Mouse (Mus musculus) stomach, embryonic 14.5 days (tissue): Measurements from ENCODE around the gene Gm20388. TPM values are rescaled to one million over a fixed set of nuclear protein-coding genes. Genes with fewer than 3 reads are reported as not detected.
"Not testable (repeated sequence)": the region's sequence is repeated elsewhere in the genome, so short reads cannot be mapped to it uniquely, and the experiment has no call there.

Experiments
- ATAC-seq: fragments of 200-750 bp; cut with Nextera tagmentation; 2 replicates; pipeline ENCODE4 v1.8.0; 2017; ENCODE audit warnings: low read depth, moderate TSS enrichment; ENCODE audit not compliant: insufficient number of reproducible peaks, insufficient read depth, low FRiP score
- H3K27ac ChIP-seq: fragments of 300-500 bp; sonication (generic); 2 replicates; pipeline ENCODE4 v1.5.1; 2014; ENCODE audit warnings: mild to moderate bottlenecking, low read length, moderate library complexity, mixed read lengths
- H3K27me3 ChIP-seq: fragments of 300-500 bp; sonication (generic); 2 replicates; pipeline ENCODE4 v1.6.1; 2014; ENCODE audit warnings: low read length, control low read depth, mixed read lengths; ENCODE audit not compliant: control insufficient read depth, insufficient read depth
- H3K36me3 ChIP-seq: fragments of 300-500 bp; sonication (generic); 2 replicates; pipeline ENCODE4 v1.6.1; 2014; ENCODE audit warnings: mild to moderate bottlenecking, control low read depth, low read length, moderate library complexity, mixed read lengths; ENCODE audit not compliant: control insufficient read depth, insufficient read depth
- H3K4me1 ChIP-seq: fragments of 300-500 bp; sonication (generic); 2 replicates; pipeline ENCODE4 v1.6.1; 2014; ENCODE audit warnings: low read length, control low read depth, mixed read lengths; ENCODE audit not compliant: control insufficient read depth, insufficient read depth
- H3K4me2 ChIP-seq: fragments of 300-500 bp; sonication (generic); replicated peaks from 2 replicates; pipeline ENCODE4 v1.6.1; 2014; ENCODE audit warnings: low read depth, low read length, control low read depth
- H3K4me3 ChIP-seq: fragments of 300-500 bp; sonication (generic); 2 replicates; pipeline ENCODE4 v1.5.1; 2014; ENCODE audit warnings: low read depth, low read length, control low read depth
- H3K9ac ChIP-seq: fragments of 300-500 bp; sonication (generic); replicated peaks from 2 replicates; pipeline ENCODE4 v1.6.1; 2014; ENCODE audit warnings: low read depth, mild to moderate bottlenecking, control low read depth, low read length, moderate library complexity, mixed read lengths
- H3K9me3 ChIP-seq: fragments of 300-500 bp; sonication (generic); 2 replicates; pipeline ENCODE4 v1.6.1; 2016; ENCODE audit warnings: low read depth, low read length, control low read depth; ENCODE audit not compliant: control insufficient read depth
- WGBS: fragments of 180-500 bp; shearing (Covaris S2); extraction: QIAGEN DNeasy Blood & Tissue Kit; methylation state at CpG from one replicate; pipeline ENCODE4 v1.1.7; 2014; 5-methylcytosine and 5-hydroxymethylcytosine counted together
- polyA plus RNA-seq: library from polyadenylated mRNA; unstranded; fragments of >200 nt; fragmentation: Nextera tagmentation; extraction: Ambion mirVana; gene quantifications from 2 replicates; pipeline ENCODE4 v1.2.1, GENCODE M21; 2014

Gm20388 gene
- polyA plus RNA-seq, 1 experiment from 2014 or later: 11.4 TPM

- Histone ChIP-seq H3K36me3 (no peaks in the 10 kb centered on the region; the same call in none of the 2 replicates), H3K4me1 (no peaks in the 10 kb centered on the region; the same call in 1 of the 2 replicates), H3K27me3 (no peaks in the 10 kb centered on the region), H3K27ac (no peak overlapping the region), H3K9me3 (no peaks in the 10 kb centered on the region), H3K9ac (no peak overlapping the region), H3K4me2 (no peak overlapping the region), H3K4me3 (no peak overlapping the region)
- WGBS: 75% methylated on average over 6 of the region's 6 CpGs
- no peak for ATAC-seq
Observed at GRCm38 (mm10) chr8:123446799-123447198, 3536.2 kb downstream of the Gm20388 start.

GRCm38 (mm10) chr8:123450783-123451182 lies 3540.1 kb downstream of the Gm20388 start:
- WGBS: 87% methylated on average over 5 of the region's 5 CpGs
- no peaks in the 10 kb centered on the region for H3K4me1 ChIP-seq
- H3K9me3 ChIP-seq: no peaks in the 10 kb centered on the region
- no peak overlapping the region for H3K4me3 ChIP-seq
- no peak overlapping the region for H3K27ac ChIP-seq
- H3K27me3 ChIP-seq: no peaks in the 10 kb centered on the region
- peaks cover 16% of the 10 kb centered on the region for H3K36me3 ChIP-seq
- H3K9ac ChIP-seq: no peak overlapping the region
- H3K4me2 ChIP-seq: no peak overlapping the region
- no peak for ATAC-seq

DNA sequence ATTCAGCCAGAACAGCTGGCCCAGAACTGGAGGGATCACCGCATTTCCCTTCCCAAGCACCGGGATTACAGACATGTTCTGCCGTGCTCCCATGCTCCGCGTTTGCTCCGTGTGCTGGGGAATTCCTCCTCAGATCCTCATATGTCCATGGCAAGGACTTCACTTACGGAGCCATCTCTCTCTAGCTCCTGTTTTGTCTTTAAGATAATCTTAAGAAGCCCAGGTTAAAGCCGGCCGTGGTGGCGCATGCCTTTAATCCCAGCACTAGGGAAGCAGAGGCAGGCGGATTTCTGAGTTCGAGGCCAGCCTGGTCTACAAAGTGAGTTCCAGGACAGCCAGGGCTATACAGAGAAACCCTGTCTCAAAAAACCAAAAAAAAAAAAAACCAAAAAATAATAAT lies 3541.1 kb downstream of the Gm20388 start:
- H3K4me2 ChIP-seq, H3K9me3 ChIP-seq, H3K4me1 ChIP-seq, ATAC-seq, H3K27me3 ChIP-seq, H3K4me3 ChIP-seq, H3K9ac ChIP-seq, H3K27ac ChIP-seq: not testable (repeated sequence)
- peaks cover 16% of the 10 kb centered on the region for H3K36me3 ChIP-seq
- 92% methylated on average over 12 of the region's 12 CpGs for WGBS

- Histone ChIP-seq H3K9ac (no peak overlapping the region), H3K36me3 (peaks cover 16% of the 10 kb centered on the region), H3K4me2 (no peak overlapping the region), H3K4me1 (no peaks in the 10 kb centered on the region), H3K4me3 (no peak overlapping the region), H3K9me3 (no peaks in the 10 kb centered on the region), H3K27me3 (no peaks in the 10 kb centered on the region), H3K27ac (no peak overlapping the region)
- no peak for ATAC-seq
- WGBS: 82% methylated on average over 4 of the region's 4 CpGs
Observed at GRCm38 (mm10) chr8:123452149-123452548, 3541.5 kb downstream of the Gm20388 start.

DNA sequence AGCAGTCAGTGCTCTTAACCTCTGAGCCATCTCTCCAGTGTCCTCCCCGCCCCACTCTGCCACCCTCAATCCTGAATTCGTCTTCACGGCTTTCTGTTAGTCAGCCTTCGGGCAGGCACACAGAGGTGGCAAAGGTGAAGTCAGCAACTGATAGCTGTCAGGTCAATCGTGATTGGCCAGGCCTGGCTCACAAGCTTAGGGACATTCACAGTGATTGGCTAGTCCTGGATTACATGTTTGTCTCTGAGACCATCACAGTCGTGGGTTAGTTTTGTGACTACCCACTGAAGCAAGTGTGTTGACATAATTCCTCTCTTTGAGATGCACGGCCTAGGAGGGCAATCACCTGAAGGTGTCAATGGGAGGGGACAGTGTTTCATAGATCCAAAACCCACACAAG lies 3542.7 kb downstream of the Gm20388 start:
- Histone ChIP-seq H3K9me3 (no peaks in the 10 kb centered on the region), H3K27me3 (no peaks in the 10 kb centered on the region), H3K36me3 (peaks cover 25% of the 10 kb centered on the region), H3K9ac (no peak overlapping the region), H3K4me2 (no peak overlapping the region), H3K4me3 (no peak overlapping the region), H3K4me1 (no peaks in the 10 kb centered on the region), H3K27ac (no peak overlapping the region)
- 70% methylated on average over 7 of the region's 7 CpGs for whole genome bisulfite sequencing
- ATAC-seq: no peak

- H3K9me3 ChIP-seq: no peaks in the 10 kb centered on the region
- H3K36me3 ChIP-seq: peaks cover 28% of the 10 kb centered on the region
- H3K27me3 ChIP-seq: no peaks in the 10 kb centered on the region
- H3K4me2 ChIP-seq: no peak overlapping the region
- H3K4me1 ChIP-seq: no peaks in the 10 kb centered on the region
- H3K4me3 ChIP-seq: no peak overlapping the region
- no peak overlapping the region for H3K27ac ChIP-seq
- no peak overlapping the region for H3K9ac ChIP-seq
- no peak for ATAC-seq
- WGBS: 81% methylated on average over 5 of the region's 5 CpGs
Observed at GRCm38 (mm10) chr8:123453951-123454350, 3543.3 kb downstream of the Gm20388 start.

DNA sequence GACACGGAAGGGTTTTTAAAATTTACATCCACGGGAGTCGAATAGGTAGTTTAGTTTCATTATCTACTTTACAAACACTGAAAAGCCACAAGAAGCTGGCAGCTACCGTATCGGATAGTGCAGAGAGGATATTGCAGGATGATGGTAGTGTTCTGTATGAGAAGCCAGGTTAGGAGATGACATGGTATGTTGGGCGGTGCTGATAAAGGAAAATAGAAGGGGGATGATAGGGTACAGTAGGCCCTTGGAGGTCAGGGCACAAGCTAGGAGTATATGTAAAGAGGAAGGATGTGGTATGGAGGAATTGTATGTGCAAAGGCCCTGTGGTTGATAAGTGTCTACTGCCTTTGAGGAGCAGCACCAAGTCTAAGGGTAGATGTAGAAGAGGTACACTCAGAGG lies 3543.9 kb downstream of the Gm20388 start:
- ATAC-seq: no peak
- H3K4me2 ChIP-seq: no peak overlapping the region
- 92% methylated on average over 6 of the region's 6 CpGs for WGBS

GRCm38 (mm10) chr8:123463651-123464050 lies 3553.0 kb downstream of the Gm20388 start:
- ATAC-seq: no peak
- Histone ChIP-seq H3K4me2 (no peak overlapping the region), H3K9me3 (no peaks in the 10 kb centered on the region), H3K27ac (no peak overlapping the region), H3K9ac (no peak overlapping the region), H3K4me1 (no peaks in the 10 kb centered on the region), H3K27me3 (no peaks in the 10 kb centered on the region), H3K4me3 (no peak overlapping the region), H3K36me3 (peaks cover 14% of the 10 kb centered on the region)
- 80% methylated on average over 4 of the region's 4 CpGs for WGBS

More for the DNA sequence above, 3543.9 kb downstream of the Gm20388 start:
- Histone ChIP-seq H3K36me3 (peaks cover 28% of the 10 kb centered on the region), H3K9me3 (no peaks in the 10 kb centered on the region), H3K9ac (no peak overlapping the region), H3K4me3 (no peak overlapping the region), H3K27ac (no peak overlapping the region), H3K4me1 (no peaks in the 10 kb centered on the region), H3K27me3 (no peaks in the 10 kb centered on the region)

DNA sequence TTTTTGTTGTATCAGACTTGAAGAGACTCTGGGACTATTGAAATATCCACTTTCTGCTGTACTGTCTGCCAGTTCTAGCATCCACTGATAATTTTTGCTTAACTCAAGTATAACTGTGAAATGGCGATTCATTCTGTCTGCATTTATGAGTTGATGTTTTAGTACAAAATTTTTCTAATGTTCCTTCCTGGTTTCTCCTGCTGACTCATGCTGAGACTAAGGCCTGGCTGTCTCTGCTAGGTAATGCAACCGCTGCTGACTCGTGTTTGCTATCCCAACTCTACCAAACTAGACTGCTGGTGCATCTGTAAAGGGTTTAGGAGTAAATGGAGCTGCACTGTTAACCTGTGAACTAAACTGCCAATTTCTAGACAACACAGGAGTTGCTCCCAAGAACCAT lies 3556.8 kb downstream of the Gm20388 start:
- WGBS: 81% methylated on average over 3 of the region's 3 CpGs
- H3K9ac ChIP-seq: no peak overlapping the region
- peaks cover under 1% of the 10 kb centered on the region; the same call in 1 of the 2 replicates for H3K36me3 ChIP-seq
- no peaks in the 10 kb centered on the region for H3K9me3 ChIP-seq
- H3K27ac ChIP-seq: no peak overlapping the region
- H3K27me3 ChIP-seq: no peaks in the 10 kb centered on the region
- H3K4me1 ChIP-seq: no peaks in the 10 kb centered on the region
- no peak for ATAC-seq
- no peak overlapping the region for H3K4me3 ChIP-seq
- H3K4me2 ChIP-seq: no peak overlapping the region
